Mouse (Mus musculus) 3T3-L1 (cell line): ENCODE results near the gene Arl5c.
A peak's percentile ranks its signal among the peaks of the same experiment; 100 is the strongest.

Experiments used
- DNase-seq: peaks from one replicate; pipeline ENCODE4 v3.0.0-alpha.2; 2015; ENCODE audit warnings: low read depth, low spot score

The Arl5c gene

GRCm38 (mm10) chr11:97995564-97996288 lies at the start of gene Arl5c:
Gene Arl5c, minus strand, starts transcription at chr11:97996181.
- DNase-seq = no peak

GRCm38 (mm10) chr11:98045596-98045995 lies 49.6 kb upstream of the Arl5c start:
- DNase-seq = no peak

GRCm38 (mm10) chr11:98044074-98044473 lies 48.1 kb upstream of the Arl5c start:
- DNase-seq = no peak

GRCm38 (mm10) chr11:98042741-98043140 lies 46.8 kb upstream of the Arl5c start:
- DNase-seq = peak; percentile 28

- DNase-seq = no peak
Observed at GRCm38 (mm10) chr11:98040975-98041374, 45.0 kb upstream of the Arl5c start.

GRCm38 (mm10) chr11:98037871-98038270 lies 41.9 kb upstream of the Arl5c start:
- peak; percentile 31 for DNase-seq

GRCm38 (mm10) chr11:98035977-98036377 lies 40.0 kb upstream of the Arl5c start:
- no peak for DNase-seq

- no peak for DNase-seq
Observed at GRCm38 (mm10) chr11:98034840-98035239, 38.9 kb upstream of the Arl5c start.

GRCm38 (mm10) chr11:98034061-98034460 lies 38.1 kb upstream of the Arl5c start:
- DNase-seq = peak; percentile 53

GRCm38 (mm10) chr11:98031443-98031770 lies 35.4 kb upstream of the Arl5c start:
- peak; percentile 89 for DNase-seq

GRCm38 (mm10) chr11:98030701-98031442 lies 34.9 kb upstream of the Arl5c start:
- DNase-seq = peak; percentile 70

- no peak for DNase-seq
Observed at GRCm38 (mm10) chr11:98027785-98028184, 31.8 kb upstream of the Arl5c start.

- DNase-seq = peak; percentile 42
Observed at GRCm38 (mm10) chr11:98027297-98027688, 31.3 kb upstream of the Arl5c start.

- DNase-seq = peak; percentile 87
Observed at GRCm38 (mm10) chr11:98026570-98027296, 30.8 kb upstream of the Arl5c start, which contains the start of gene Rpl19. Gene Rpl19, plus strand, starts transcription at chr11:98026710.

GRCm38 (mm10) chr11:98026248-98026569 lies 30.2 kb upstream of the Arl5c start:
- DNase-seq = no peak

GRCm38 (mm10) chr11:98024516-98024915 lies 28.5 kb upstream of the Arl5c start:
- no peak for DNase-seq

- DNase-seq = peak; percentile 64
Observed at GRCm38 (mm10) chr11:98022555-98023371, 26.8 kb upstream of the Arl5c start, which contains the start of gene Cacnb1. Gene Cacnb1, minus strand, starts transcription at chr11:98023034.

- DNase-seq = no peak
Observed at GRCm38 (mm10) chr11:98022253-98022554, 26.2 kb upstream of the Arl5c start.

GRCm38 (mm10) chr11:98021565-98022252 lies 25.7 kb upstream of the Arl5c start:
- DNase-seq = peak; percentile 29

GRCm38 (mm10) chr11:98021118-98021517 lies 25.1 kb upstream of the Arl5c start:
- DNase-seq = no peak

- DNase-seq = peak; percentile 60
Observed at GRCm38 (mm10) chr11:98020710-98021109, 24.7 kb upstream of the Arl5c start.
